Mouse (Mus musculus): Measurements from ENCODE around the gene Gm266. TPM values are rescaled to one million over a fixed set of nuclear protein-coding genes. Genes with fewer than 3 reads are reported as not detected.

Gm266 gene
- polyA plus RNA-seq, 1 experiment: 1.5 TPM

- H3K36me3 ChIP-seq (ENCODE audit: control insufficient read depth, insufficient read depth): no peaks in the 10 kb centered on the region
- no peak for TF ChIP-seq MYOG (IDR thresholded peaks at IDR 0.05; ENCODE audit: control insufficient read depth in 1 of 3, insufficient read depth in 1 of 3, insufficient read length in 2 of 3, low read depth in 2 of 3)
- no peak for TF ChIP-seq MAX (IDR thresholded peaks at IDR 0.05; ENCODE audit: low read depth)
- no peak for TF ChIP-seq POLR2AphosphoS2 (IDR thresholded peaks at IDR 0.05; ENCODE audit: insufficient read length, low read depth)
- TF ChIP-seq USF1 (IDR thresholded peaks at IDR 0.05; ENCODE audit: low read depth): no peak
- no peak for TF ChIP-seq POLR2A (IDR thresholded peaks at IDR 0.05; ENCODE audit: insufficient read length, low read depth)
- no peak for TF ChIP-seq REST (IDR thresholded peaks at IDR 0.05; ENCODE audit: insufficient read depth, insufficient read length)
- no peak for TF ChIP-seq E2F4 (IDR thresholded peaks at IDR 0.05; ENCODE audit: insufficient read depth)
- no peak for TF ChIP-seq TCF3 (IDR thresholded peaks at IDR 0.05; ENCODE audit: insufficient read length, low read depth)
- no peak for TF ChIP-seq MYOD1 (IDR thresholded peaks at IDR 0.05; ENCODE audit: control insufficient read depth in 1 of 3, insufficient read length in 2 of 3, low read depth in 2 of 3)
- TF ChIP-seq CEBPB (IDR thresholded peaks at IDR 0.05; ENCODE audit: insufficient read depth, poor library complexity, severe bottlenecking): no peak
- TF ChIP-seq SRF (IDR thresholded peaks at IDR 0.05; ENCODE audit: control insufficient read depth, insufficient read length, low read depth): no peak
- no peak for TF ChIP-seq TCF12 (IDR thresholded peaks at IDR 0.05; ENCODE audit: insufficient read depth, poor library complexity, severe bottlenecking)
- H3K4me2 ChIP-seq (ENCODE audit: low read depth): no peak overlapping the region
- no peaks in the 10 kb centered on the region for H3K79me2 ChIP-seq (ENCODE audit: control insufficient read depth, insufficient read depth)
- H3K27me3 ChIP-seq (ENCODE audit: control insufficient read depth, insufficient read depth, insufficient read length): no peaks in the 10 kb centered on the region
- H3ac ChIP-seq (ENCODE audit: control insufficient read depth, insufficient read length): no peak overlapping the region
- H3K4me3 ChIP-seq: no peak overlapping the region
These were observed 32.3 kb upstream of the Gm266 start for GRCm38 (mm10) chr12:111517901-111518300.

- TF ChIP-seq MYOG (IDR thresholded peaks at IDR 0.05; ENCODE audit: control insufficient read depth in 1 of 3, insufficient read depth in 1 of 3, insufficient read length in 2 of 3, low read depth in 2 of 3): no peak
- no peak for TF ChIP-seq CEBPB (IDR thresholded peaks at IDR 0.05; ENCODE audit: insufficient read depth, poor library complexity, severe bottlenecking)
- TF ChIP-seq POLR2A (IDR thresholded peaks at IDR 0.05; ENCODE audit: insufficient read length, low read depth): no peak
- TF ChIP-seq E2F4 (IDR thresholded peaks at IDR 0.05; ENCODE audit: insufficient read depth): no peak
- no peak for TF ChIP-seq USF1 (IDR thresholded peaks at IDR 0.05; ENCODE audit: low read depth)
- TF ChIP-seq MAX (IDR thresholded peaks at IDR 0.05; ENCODE audit: low read depth): no peak
- TF ChIP-seq SRF (IDR thresholded peaks at IDR 0.05; ENCODE audit: control insufficient read depth, insufficient read length, low read depth): no peak
- TF ChIP-seq TCF3 (IDR thresholded peaks at IDR 0.05; ENCODE audit: insufficient read length, low read depth): no peak
- TF ChIP-seq TCF12 (IDR thresholded peaks at IDR 0.05; ENCODE audit: insufficient read depth, poor library complexity, severe bottlenecking): no peak
- TF ChIP-seq POLR2AphosphoS2 (IDR thresholded peaks at IDR 0.05; ENCODE audit: insufficient read length, low read depth): no peak
- no peak for TF ChIP-seq REST (IDR thresholded peaks at IDR 0.05; ENCODE audit: insufficient read depth, insufficient read length)
- Histone ChIP-seq H3K4me3 (no peak overlapping the region), H3ac (ENCODE audit: control insufficient read depth, insufficient read length) (no peak overlapping the region), H3K4me2 (ENCODE audit: low read depth) (no peak overlapping the region), H3K36me3 (ENCODE audit: control insufficient read depth, insufficient read depth) (no peaks in the 10 kb centered on the region), H3K79me2 (ENCODE audit: control insufficient read depth, insufficient read depth) (no peaks in the 10 kb centered on the region), H3K27me3 (ENCODE audit: control insufficient read depth, insufficient read depth, insufficient read length) (no peaks in the 10 kb centered on the region)
These were observed 31.2 kb upstream of the Gm266 start for GRCm38 (mm10) chr12:111516826-111517225.

- no peaks in the 10 kb centered on the region for H3K27me3 ChIP-seq (ENCODE audit: control insufficient read depth, insufficient read depth, insufficient read length)
- H3K4me2 ChIP-seq (ENCODE audit: low read depth): no peak overlapping the region
- no peaks in the 10 kb centered on the region for H3K79me2 ChIP-seq (ENCODE audit: control insufficient read depth, insufficient read depth)
- H3ac ChIP-seq (ENCODE audit: control insufficient read depth, insufficient read length): no peak overlapping the region
- H3K36me3 ChIP-seq (ENCODE audit: control insufficient read depth, insufficient read depth): no peaks in the 10 kb centered on the region
- TF ChIP-seq MAX (IDR thresholded peaks at IDR 0.05; ENCODE audit: low read depth) (no peak), REST (IDR thresholded peaks at IDR 0.05; ENCODE audit: insufficient read depth, insufficient read length) (no peak), TCF3 (IDR thresholded peaks at IDR 0.05; ENCODE audit: insufficient read length, low read depth) (no peak), TCF12 (IDR thresholded peaks at IDR 0.05; ENCODE audit: insufficient read depth, poor library complexity, severe bottlenecking) (no peak), USF1 (IDR thresholded peaks at IDR 0.05; ENCODE audit: low read depth) (no peak)
- no peak overlapping the region for H3K4me3 ChIP-seq
These were observed 30.3 kb upstream of the Gm266 start for GRCm38 (mm10) chr12:111515920-111516319.

- Histone ChIP-seq H3K36me3 (ENCODE audit: control insufficient read depth, insufficient read depth) (no peaks in the 10 kb centered on the region), H3K79me2 (ENCODE audit: control insufficient read depth, insufficient read depth) (no peaks in the 10 kb centered on the region), H3K27me3 (ENCODE audit: control insufficient read depth, insufficient read depth, insufficient read length) (no peaks in the 10 kb centered on the region), H3ac (ENCODE audit: control insufficient read depth, insufficient read length) (no peak overlapping the region), H3K4me3 (no peak overlapping the region), H3K4me2 (ENCODE audit: low read depth) (peak overlapping the region; percentile 44)
- no peak for TF ChIP-seq REST (IDR thresholded peaks at IDR 0.05; ENCODE audit: insufficient read depth, insufficient read length)
These were observed 29.4 kb upstream of the Gm266 start for GRCm38 (mm10) chr12:111514874-111515649.

- Histone ChIP-seq H3K4me2 (ENCODE audit: low read depth) (peak overlapping the region; percentile 44), H3ac (ENCODE audit: control insufficient read depth, insufficient read length) (no peak overlapping the region), H3K4me3 (no peak overlapping the region), H3K79me2 (ENCODE audit: control insufficient read depth, insufficient read depth) (no peaks in the 10 kb centered on the region), H3K36me3 (ENCODE audit: control insufficient read depth, insufficient read depth) (no peaks in the 10 kb centered on the region), H3K27me3 (ENCODE audit: control insufficient read depth, insufficient read depth, insufficient read length) (no peaks in the 10 kb centered on the region)
- TF ChIP-seq MYOG (IDR thresholded peaks at IDR 0.05; ENCODE audit: control insufficient read depth in 1 of 3, insufficient read depth in 1 of 3, insufficient read length in 2 of 3, low read depth in 2 of 3) (no peak), TCF3 (IDR thresholded peaks at IDR 0.05; ENCODE audit: insufficient read length, low read depth) (no peak), POLR2A (IDR thresholded peaks at IDR 0.05; ENCODE audit: insufficient read length, low read depth) (no peak), E2F4 (IDR thresholded peaks at IDR 0.05; ENCODE audit: insufficient read depth) (no peak), CEBPB (IDR thresholded peaks at IDR 0.05; ENCODE audit: insufficient read depth, poor library complexity, severe bottlenecking) (no peak), POLR2AphosphoS2 (IDR thresholded peaks at IDR 0.05; ENCODE audit: insufficient read length, low read depth) (no peak), REST (IDR thresholded peaks at IDR 0.05; ENCODE audit: insufficient read depth, insufficient read length) (no peak), SRF (IDR thresholded peaks at IDR 0.05; ENCODE audit: control insufficient read depth, insufficient read length, low read depth) (no peak), TCF12 (IDR thresholded peaks at IDR 0.05; ENCODE audit: insufficient read depth, poor library complexity, severe bottlenecking) (no peak), USF1 (IDR thresholded peaks at IDR 0.05; ENCODE audit: low read depth) (no peak), MAX (IDR thresholded peaks at IDR 0.05; ENCODE audit: low read depth) (no peak)
These were observed 28.7 kb upstream of the Gm266 start for GRCm38 (mm10) chr12:111514231-111514792.

All from myocyte (in vitro differentiated cells).